Mouse (Mus musculus) forebrain, embryonic 11.5 days (tissue): Measurements from ENCODE around the gene Inka2. TPM values are rescaled to one million over a fixed set of nuclear protein-coding genes. Genes with fewer than 3 reads are reported as not detected.

Experiments used
- ATAC-seq: fragments of 200-750 bp; cut with Nextera tagmentation; replicated peaks from 2 replicates; pipeline ENCODE4 v1.8.0; 2017; ENCODE audit warnings: moderate TSS enrichment; ENCODE audit not compliant: low FRiP score
- DNase-seq: peaks from one replicate; pipeline ENCODE4 v3.0.0-alpha.2; 2017; ENCODE audit warnings: low spot score
- H3K27ac ChIP-seq: fragments of 300-500 bp; sonication (generic); 2 replicates; pipeline ENCODE4 v1.5.1; 2014; ENCODE audit warnings: low read depth, low read length
- H3K27me3 ChIP-seq: fragments of 300-500 bp; sonication (generic); 2 replicates; pipeline ENCODE4 v1.6.1; 2014; ENCODE audit warnings: mild to moderate bottlenecking, low read length, mixed read lengths; ENCODE audit not compliant: control insufficient read depth, insufficient read depth
- H3K36me3 ChIP-seq: fragments of 300-500 bp; sonication (generic); 2 replicates; pipeline ENCODE4 v1.6.1; 2014; ENCODE audit warnings: mild to moderate bottlenecking, low read length, moderate library complexity, mixed read lengths; ENCODE audit not compliant: control insufficient read depth, insufficient read depth
- H3K4me1 ChIP-seq: fragments of 300-500 bp; sonication (generic); replicated peaks from 2 replicates; pipeline ENCODE4 v1.6.1; 2014; ENCODE audit warnings: low read length, mixed read lengths; ENCODE audit not compliant: control insufficient read depth, insufficient read depth
- H3K4me2 ChIP-seq: fragments of 300-500 bp; sonication (generic); 2 replicates; pipeline ENCODE4 v1.6.1; 2014; ENCODE audit warnings: low read depth, mild to moderate bottlenecking, low read length, moderate library complexity, mixed read lengths; ENCODE audit not compliant: severe bottlenecking
- H3K4me3 ChIP-seq: fragments of 300-500 bp; sonication (generic); 2 replicates; pipeline ENCODE4 v1.5.1; 2014; ENCODE audit warnings: low read depth, low read length
- H3K9ac ChIP-seq: fragments of 300-500 bp; sonication (generic); 2 replicates; pipeline ENCODE4 v1.6.1; 2014; ENCODE audit warnings: low read length
- H3K9me3 ChIP-seq: fragments of 300-500 bp; sonication (generic); 2 replicates; pipeline ENCODE4 v1.6.1; 2016; ENCODE audit warnings: low read length, mixed read lengths; ENCODE audit not compliant: control insufficient read depth
- WGBS: fragments of 180-500 bp; shearing (Covaris S2); extraction: QIAGEN DNeasy Blood & Tissue Kit; methylation state at CpG from one replicate; pipeline ENCODE4 v1.1.7; 2014; 5-methylcytosine and 5-hydroxymethylcytosine counted together
- polyA plus RNA-seq: library from polyadenylated mRNA; unstranded; fragments of >200 nt; fragmentation: Nextera tagmentation; extraction: Ambion mirVana; gene quantifications from 2 replicates; pipeline ENCODE4 v1.2.1, GENCODE M21; 2014

Gene Inka2
- polyA plus RNA-seq, 1 experiment from 2014 or later: 1.8 TPM

DNA sequence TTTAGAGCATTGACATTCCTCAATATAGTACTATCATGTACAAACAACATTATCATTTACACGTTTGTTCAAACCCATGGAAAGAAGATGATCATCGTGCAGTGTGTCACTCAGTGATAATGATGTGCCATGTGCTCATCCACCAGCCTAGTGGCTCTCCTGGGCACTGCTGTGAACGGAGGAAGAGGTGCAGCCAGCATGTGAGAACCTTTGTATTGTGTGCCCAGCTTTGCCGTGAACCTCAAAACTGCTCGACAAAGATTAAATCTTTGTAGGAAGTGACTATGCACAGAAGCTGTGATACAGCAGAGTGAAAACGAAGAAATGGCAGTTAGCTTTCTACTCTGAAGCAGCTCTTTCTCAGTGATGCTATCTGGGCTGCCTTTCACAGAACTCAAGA, 64.1 kb downstream of the Inka2 start:
- Histone ChIP-seq H3K4me1 (no peaks in the 10 kb centered on the region), H3K27me3 (no peaks in the 10 kb centered on the region), H3K27ac (no peak overlapping the region), H3K4me3 (no peak overlapping the region), H3K9ac (no peak overlapping the region), H3K36me3 (no peaks in the 10 kb centered on the region), H3K9me3 (no peaks in the 10 kb centered on the region), H3K4me2 (no peak overlapping the region)
- DNase-seq: no peak
- WGBS: 89% methylated on average over 6 of the region's 6 CpGs
- no peak for ATAC-seq

DNA sequence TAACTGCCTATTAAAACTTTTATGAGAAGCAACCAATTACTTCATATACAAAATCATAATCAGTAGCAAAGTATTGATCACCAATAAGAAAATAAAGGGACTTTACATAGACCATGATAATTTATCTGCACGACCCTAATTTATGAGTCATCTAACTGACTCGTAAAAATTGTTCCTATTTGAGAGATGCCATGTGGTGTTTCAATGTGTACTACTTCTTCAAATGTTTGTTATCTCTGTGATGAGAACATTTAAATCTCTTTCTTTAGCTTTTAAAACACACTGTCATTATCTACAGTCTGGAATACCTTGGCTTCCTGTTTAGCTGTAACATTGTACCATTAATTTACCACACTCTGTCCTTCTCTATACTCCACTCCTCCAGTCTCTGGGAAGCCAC, 65.0 kb downstream of the Inka2 start:
- H3K4me2 ChIP-seq: no peak overlapping the region
- no peaks in the 10 kb centered on the region for H3K36me3 ChIP-seq
- no peaks in the 10 kb centered on the region for H3K4me1 ChIP-seq
- DNase-seq (no peak), ATAC-seq (no peak)
- H3K4me3 ChIP-seq: no peak overlapping the region
- H3K9me3 ChIP-seq: no peaks in the 10 kb centered on the region
- WGBS: 91% methylated on average over 2 of the region's 2 CpGs
- no peak overlapping the region for H3K27ac ChIP-seq
- no peaks in the 10 kb centered on the region for H3K27me3 ChIP-seq
- H3K9ac ChIP-seq: no peak overlapping the region

Other genes starting within 250 kb of the Inka2 start
- gene Ddx20, start 17.0 kb upstream of the Inka2 start, polyA plus RNA-seq: 47.6 and 52.9 TPM in 2 replicates
- 75.9 and 84.3 TPM in 2 replicates for gene Rap1a, start 96.7 kb downstream of the Inka2 start, polyA plus RNA-seq
- 0.23 TPM in 1 of 2 replicates, not detected in the other for gene Adora3, start 166.3 kb downstream of the Inka2 start, polyA plus RNA-seq
- gene Tmigd3, start 166.3 kb downstream of the Inka2 start, polyA plus RNA-seq: 0.21 TPM in 1 of 2 replicates, not detected in the other
- gene I830077J02Rik, start 228.1 kb downstream of the Inka2 start, polyA plus RNA-seq: 0.52 and 0.64 TPM in 2 replicates